Mouse (Mus musculus) MEL (cell line): ENCODE results near the gene Dip2a. TPM values are rescaled to one million over a fixed set of nuclear protein-coding genes. Genes with fewer than 3 reads are reported as not detected.

Experiments used
- DNase-seq: peaks from one replicate; pipeline ENCODE4 v3.0.0; 2011; ENCODE audit warnings: low read depth, low spot score
- H3K27ac ChIP-seq: 2 replicates; pipeline ENCODE4 v1.5.1; 2012; ENCODE audit warnings: low read depth, mild to moderate bottlenecking, control low read depth, low read length, moderate library complexity; ENCODE audit not compliant: control insufficient read depth
- H3K27me3 ChIP-seq, 2 experiments: fragments of 150-350 bp in 1 of 2; sonication (generic) in 1 of 2; 2 replicates each; pipeline ENCODE4 v1.6.1; 2012; ENCODE audit warnings: low read length in 2 of 2, mild to moderate bottlenecking in 2 of 2, improper control_type of control experiment in 1 of 2, moderate library complexity in 1 of 2; ENCODE audit not compliant: insufficient read depth in 2 of 2, control insufficient read depth in 1 of 2
- H3K36me3 ChIP-seq, 2 experiments: 2 replicates each; pipeline ENCODE4 v1.6.1; 2012 to 2014; ENCODE audit warnings: low read length in 2 of 2, improper control_type of control experiment in 1 of 2, inconsistent platforms in 1 of 2, mild to moderate bottlenecking in 1 of 2; ENCODE audit not compliant: insufficient read depth in 2 of 2, control insufficient read depth in 1 of 2
- H3K4me1 ChIP-seq, 2 experiments: fragments of 150-350 bp in 1 of 2; sonication (generic) in 1 of 2; 2 replicates each; pipeline ENCODE4 v1.6.1; 2012; ENCODE audit warnings: low read length in 2 of 2, improper control_type of control experiment in 1 of 2, mild to moderate bottlenecking in 1 of 2; ENCODE audit not compliant: insufficient read depth in 2 of 2, control insufficient read depth in 1 of 2
- H3K4me3 ChIP-seq, 2 experiments: fragments of 150-350 bp in 1 of 2; sonication (generic) in 1 of 2; 2 replicates each; pipeline ENCODE4 v1.5.1; 2012; ENCODE audit warnings: low read depth in 2 of 2, low read length in 2 of 2, mild to moderate bottlenecking in 2 of 2, moderate library complexity in 2 of 2, control low read depth in 1 of 2, improper control_type of control experiment in 1 of 2; ENCODE audit not compliant: control insufficient read depth in 1 of 2, insufficient read depth in 1 of 2
- H3K79me2 ChIP-seq: 2 replicates; pipeline ENCODE4 v1.6.1; 2012; ENCODE audit warnings: mild to moderate bottlenecking, low read length, moderate library complexity; ENCODE audit not compliant: control insufficient read depth, poor library complexity, insufficient read depth
- H3K9ac ChIP-seq: 2 replicates; pipeline ENCODE4 v1.6.1; 2012; ENCODE audit warnings: low read depth, mild to moderate bottlenecking, control low read depth, low read length, moderate library complexity; ENCODE audit not compliant: control insufficient read depth, poor library complexity, severe bottlenecking
- H3K9me3 ChIP-seq: fragments of 150-350 bp; sonication (generic); replicated peaks from 2 replicates; pipeline ENCODE4 v1.6.1; 2012; ENCODE audit warnings: mild to moderate bottlenecking, low read length, improper control_type of control experiment, moderate library complexity; ENCODE audit not compliant: insufficient read depth
- CHD1 ChIP-seq: IDR thresholded peaks from 2 replicates; pipeline ENCODE4 v1.6.1; 2012; ENCODE audit warnings: low read depth, mild to moderate bottlenecking, inconsistent platforms, low read length, improper control_type of control experiment
- CTCF ChIP-seq, 3 experiments: IDR thresholded peaks in 2 of 3; conservative IDR thresholded peaks in 1 of 3; 2 replicates each; pipeline ENCODE4 v1.5.1; 2011 to 2012; ENCODE audit warnings: low read length in 3 of 3, low read depth in 2 of 3, mild to moderate bottlenecking in 2 of 3, improper control_type of control experiment in 1 of 3, inconsistent platforms in 1 of 3, mixed read lengths in 1 of 3, moderate library complexity in 1 of 3; ENCODE audit not compliant: control insufficient read depth in 1 of 3, insufficient read depth in 1 of 3, poor library complexity in 1 of 3, severe bottlenecking in 1 of 3
- EP300 ChIP-seq, 2 experiments: IDR thresholded peaks; 2 replicates each; pipeline ENCODE4 v1.6.1; 2011; ENCODE audit warnings: improper control_type of control experiment in 2 of 2, low read length in 2 of 2, low read depth in 1 of 2, mild to moderate bottlenecking in 1 of 2
- GATA1 ChIP-seq: IDR thresholded peaks from 2 replicates; pipeline ENCODE4 v1.6.1; 2011; ENCODE audit warnings: low read depth, low read length, improper control_type of control experiment
- HCFC1 ChIP-seq: IDR thresholded peaks from 2 replicates; pipeline ENCODE4 v1.6.1; 2012; ENCODE audit warnings: low read depth, mild to moderate bottlenecking, inconsistent platforms, low read length, improper control_type of control experiment, moderate library complexity
- JUND ChIP-seq: IDR thresholded peaks from 2 replicates; pipeline ENCODE4 v1.6.1; 2011; ENCODE audit warnings: low read depth, mild to moderate bottlenecking, improper control_type of control experiment, low read length
- KAT2A ChIP-seq: conservative IDR thresholded peaks from 2 replicates; pipeline ENCODE4 v1.6.1; 2012; ENCODE audit warnings: low read depth, low read length, improper control_type of control experiment, inconsistent platforms
- MAFK ChIP-seq: IDR thresholded peaks from 2 replicates; pipeline ENCODE4 v1.6.1; 2011; ENCODE audit warnings: low read depth, mild to moderate bottlenecking, low read length, improper control_type of control experiment, borderline replicate concordance
- MAX ChIP-seq: IDR thresholded peaks from 2 replicates; pipeline ENCODE4 v1.6.1; 2011; ENCODE audit warnings: low read length, improper control_type of control experiment
- MYC ChIP-seq: IDR thresholded peaks from 2 replicates; pipeline ENCODE4 v1.6.1; 2011; ENCODE audit warnings: low read depth, mild to moderate bottlenecking, low read length, improper control_type of control experiment, moderate library complexity
- NRF1 ChIP-seq: IDR thresholded peaks from 2 replicates; pipeline ENCODE4 v1.6.1; 2014; ENCODE audit warnings: low read depth, mild to moderate bottlenecking, inconsistent platforms, low read length, improper control_type of control experiment, moderate library complexity; ENCODE audit not compliant: poor library complexity, insufficient read depth, severe bottlenecking
- RCOR1 ChIP-seq: IDR thresholded peaks from 2 replicates; pipeline ENCODE4 v1.6.1; 2012; ENCODE audit warnings: low read depth, mild to moderate bottlenecking, inconsistent platforms, low read length, improper control_type of control experiment
- SMC3 ChIP-seq: IDR thresholded peaks from 2 replicates; pipeline ENCODE4 v1.6.1; 2011; ENCODE audit warnings: low read depth, low read length, improper control_type of control experiment
- TBP ChIP-seq: IDR thresholded peaks from 2 replicates; pipeline ENCODE4 v1.8.0; 2011; ENCODE audit warnings: low read depth, low read length, improper control_type of control experiment
- TCF12 ChIP-seq: IDR thresholded peaks from 2 replicates; pipeline ENCODE4 v1.6.1; 2014; ENCODE audit warnings: low read depth, mild to moderate bottlenecking, inconsistent platforms, low read length, improper control_type of control experiment, moderate library complexity
- USF2 ChIP-seq, 2 experiments: IDR thresholded peaks; 2 replicates each; pipeline ENCODE4 v1.6.1; 2011 to 2012; ENCODE audit warnings: improper control_type of control experiment in 2 of 2, low read length in 2 of 2, borderline replicate concordance in 1 of 2, inconsistent platforms in 1 of 2, low read depth in 1 of 2, mild to moderate bottlenecking in 1 of 2; ENCODE audit not compliant: insufficient read depth in 1 of 2
- ZNF384 ChIP-seq: IDR thresholded peaks from 2 replicates; pipeline ENCODE4 v1.6.1; 2012; ENCODE audit warnings: low read depth, mild to moderate bottlenecking, inconsistent platforms, low read length, improper control_type of control experiment
- polyA plus RNA-seq, 2 experiments: library from polyadenylated mRNA; stranded (reverse) in 1 of 2; unstranded in 1 of 2; fragments of >175 nt in 1 of 2; fragments of >200 nt in 1 of 2; gene quantifications; 2 replicates each; pipeline versions ENCODE4 v1.2.1 to v1.2.4; 2012; ENCODE audit warnings: low replicate concordance in 2 of 2, low read depth in 1 of 2; ENCODE audit not compliant: insufficient read length in 2 of 2, insufficient read depth in 1 of 2, missing spikeins in 1 of 2
- total RNA-seq: library from RNA; depleted of rRNA; stranded (reverse); fragments of 300-350 nt; gene quantifications from 2 replicates; pipeline ENCODE4 v1.2.3, GENCODE M21; 2012

Gene Dip2a
- total and polyA plus RNA-seq, 3 experiments = 2.6 to 5.7 TPM; not detected in 1

DNA sequence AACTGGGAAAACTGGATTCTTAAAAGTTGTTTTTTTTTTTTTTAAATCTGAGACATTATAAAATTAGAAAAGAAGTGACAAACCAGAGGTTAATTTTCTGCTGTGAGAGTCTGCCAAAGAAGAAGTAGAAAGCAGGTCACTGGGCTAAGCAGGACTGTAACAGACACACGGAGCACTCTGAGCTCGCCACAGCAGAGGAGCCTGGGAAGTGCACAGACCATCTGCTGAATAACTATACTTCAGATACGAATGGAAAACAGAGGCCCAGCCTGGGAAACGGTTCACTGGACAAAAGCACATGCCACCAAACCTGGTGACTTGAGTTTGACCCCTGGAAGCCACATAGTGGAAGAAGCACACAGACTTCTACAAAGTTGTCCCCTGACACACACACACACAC is 10.7 kb downstream of the Dip2a start:
- Histone ChIP-seq H3K4me1 (peaks cover 0 to 2% of the 10 kb centered on the region in 2 experiments; a peak in 1 of 4 replicates), H3K9ac (no peak overlapping the region), H3K4me3 (no peak overlapping the region), H3K27me3 (no peaks in the 10 kb centered on the region), H3K9me3 (no peaks in the 10 kb centered on the region), H3K27ac (no peak overlapping the region), H3K36me3 (no peaks in the 10 kb centered on the region; a peak in 1 of 4 replicates), H3K79me2 (no peaks in the 10 kb centered on the region; the same call in 1 of the 2 replicates)
- TF ChIP-seq MYC (no peak), TBP (no peak), SMC3 (no peak), MAX (no peak), NRF1 (no peak), GATA1 (no peak), HCFC1 (no peak)
- DNase-seq = no peak

DNA sequence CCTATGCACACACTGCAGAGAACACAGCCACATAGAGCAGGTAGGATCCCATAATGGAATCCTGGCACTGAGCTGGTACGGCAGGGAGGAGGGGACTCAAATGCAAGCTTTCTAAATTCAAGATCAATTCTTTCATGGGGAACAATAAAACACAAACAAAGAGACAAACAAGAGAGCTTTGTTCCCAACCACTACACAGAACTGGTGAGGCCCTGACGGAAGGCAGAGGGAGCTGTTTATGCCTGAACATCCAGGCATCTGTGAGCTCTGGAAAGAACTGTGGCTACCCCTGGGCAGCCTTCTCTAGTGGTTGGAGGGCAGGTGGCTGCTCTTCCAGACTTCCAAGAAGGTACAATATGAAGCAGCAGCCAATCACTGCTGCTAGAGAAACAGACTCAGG is 13.1 kb downstream of the Dip2a start:
- no peak for TF ChIP-seq CHD1
- no peak for TF ChIP-seq CTCF (IDR thresholded peaks at IDR 0.05 in 2 of 3, conservative IDR thresholded peaks at IDR 0.05 in 1 of 3; ENCODE audit: control insufficient read depth in 1 of 3, insufficient read depth in 1 of 3, low read depth in 2 of 3, low read length in 3 of 3, poor library complexity in 1 of 3, severe bottlenecking in 1 of 3)
- no peak for TF ChIP-seq MAFK
- no peak for TF ChIP-seq USF2 (IDR thresholded peaks at IDR 0.05; ENCODE audit: borderline replicate concordance in 1 of 2, insufficient read depth in 1 of 2, low read depth in 1 of 2, low read length in 2 of 2)
- no peak for TF ChIP-seq KAT2A
- TF ChIP-seq TCF12 = no peak
- TF ChIP-seq MAX = no peak
- no peak for TF ChIP-seq EP300 (IDR thresholded peaks at IDR 0.05; ENCODE audit: low read depth in 1 of 2, low read length in 2 of 2)
- TF ChIP-seq RCOR1 = no peak
- no peak overlapping the region for H3K4me3 ChIP-seq
- H3K4me1 ChIP-seq = no peaks in the 10 kb centered on the region; a peak in 1 of 4 replicates
- H3K9me3 ChIP-seq = no peaks in the 10 kb centered on the region
- H3K27ac ChIP-seq = no peak overlapping the region
- no peaks in the 10 kb centered on the region for H3K27me3 ChIP-seq
- H3K9ac ChIP-seq = no peak overlapping the region
- H3K79me2 ChIP-seq = no peaks in the 10 kb centered on the region; the same call in 1 of the 2 replicates
- no peaks in the 10 kb centered on the region; a peak in 1 of 4 replicates for H3K36me3 ChIP-seq
- DNase-seq = no peak

DNA sequence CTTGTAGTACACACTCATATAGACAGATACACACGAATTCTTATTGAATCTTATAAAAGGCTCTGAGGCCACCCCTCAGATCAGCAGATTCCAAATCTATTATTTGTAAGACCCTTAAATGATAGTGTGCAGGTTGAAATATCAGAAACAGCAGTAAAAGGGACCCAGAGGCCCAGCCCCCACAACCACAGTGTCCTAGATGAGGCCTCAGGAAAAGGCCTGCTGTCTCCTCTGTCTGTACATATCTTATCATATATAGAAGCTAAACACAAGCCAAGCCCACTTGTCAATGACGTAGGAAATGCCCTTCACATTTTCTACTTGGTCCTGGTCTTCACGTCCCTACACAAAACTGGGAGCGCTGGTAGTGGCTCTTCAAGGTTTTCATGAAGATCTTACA is 16.0 kb downstream of the Dip2a start:
- Histone ChIP-seq H3K36me3 (no peaks in the 10 kb centered on the region; a peak in 1 of 4 replicates), H3K27ac (no peak overlapping the region), H3K4me3 (no peak overlapping the region), H3K27me3 (no peaks in the 10 kb centered on the region), H3K4me1 (no peaks in the 10 kb centered on the region; a peak in 1 of 4 replicates), H3K9me3 (no peaks in the 10 kb centered on the region), H3K79me2 (no peaks in the 10 kb centered on the region; the same call in 1 of the 2 replicates), H3K9ac (no peak overlapping the region)
- DNase-seq = no peak
- TF ChIP-seq JUND (no peak), ZNF384 (0 out of 2 replicates have a peak, but pooled peaks have one; percentile 4)
